Mouse (Mus musculus) small intestine, adult 2 months (tissue): ENCODE results near the gene Tmem219.

Experiments
- CTCF ChIP-seq: fragments of 200-500 bp; IDR thresholded peaks from 2 replicates; pipeline ENCODE4 v1.5.1; 2012; ENCODE audit warnings: low read depth, mild to moderate bottlenecking, control low read depth, inconsistent platforms, low read length, moderate library complexity, mixed read lengths; ENCODE audit not compliant: insufficient replicate concordance, insufficient read length; ENCODE audit errors: extremely low read depth
- POLR2A ChIP-seq: fragments of 200-500 bp; IDR thresholded peaks from 2 replicates; pipeline ENCODE4 v1.6.1; 2012; ENCODE audit warnings: low read depth, mild to moderate bottlenecking, control low read depth, inconsistent platforms, low read length, moderate library complexity

DNA sequence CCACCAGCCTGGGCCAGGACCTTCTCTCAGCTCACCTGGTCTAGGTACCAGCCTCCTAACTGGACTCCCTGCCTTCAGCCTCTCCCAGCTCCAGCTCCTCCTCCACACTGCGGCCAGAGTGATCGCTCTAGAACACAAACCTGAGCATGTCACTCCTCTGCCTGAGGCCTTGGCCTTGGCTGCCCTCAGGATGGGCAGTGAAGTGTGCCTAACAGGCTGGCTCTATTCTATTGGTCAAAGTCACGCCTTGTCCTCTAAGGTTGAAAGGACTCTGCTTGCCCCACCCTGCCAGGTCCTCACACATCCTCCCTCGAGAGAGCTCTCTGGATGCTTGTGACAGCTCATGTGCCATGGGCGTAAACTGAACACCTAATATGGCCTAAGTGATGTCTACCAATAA lies 69.3 kb downstream of the Tmem219 start:
- no peak for TF ChIP-seq POLR2A
- TF ChIP-seq CTCF = no peak
